Mouse (Mus musculus) forebrain, embryonic 11.5 days (tissue): Measurements from ENCODE around the gene Ank. TPM values are rescaled to one million over a fixed set of nuclear protein-coding genes. Genes with fewer than 3 reads are reported as not detected.

Experiments
- ATAC-seq: fragments of 200-750 bp; cut with Nextera tagmentation; replicated peaks from 2 replicates; pipeline ENCODE4 v1.8.0; 2017; ENCODE audit warnings: moderate TSS enrichment; ENCODE audit not compliant: low FRiP score
- DNase-seq: peaks from one replicate; pipeline ENCODE4 v3.0.0-alpha.2; 2017; ENCODE audit warnings: low spot score
- H3K27ac ChIP-seq: fragments of 300-500 bp; sonication (generic); 2 replicates; pipeline ENCODE4 v1.5.1; 2014; ENCODE audit warnings: low read depth, low read length
- H3K27me3 ChIP-seq: fragments of 300-500 bp; sonication (generic); 2 replicates; pipeline ENCODE4 v1.6.1; 2014; ENCODE audit warnings: mild to moderate bottlenecking, low read length, mixed read lengths; ENCODE audit not compliant: control insufficient read depth, insufficient read depth
- H3K36me3 ChIP-seq: fragments of 300-500 bp; sonication (generic); 2 replicates; pipeline ENCODE4 v1.6.1; 2014; ENCODE audit warnings: mild to moderate bottlenecking, low read length, moderate library complexity, mixed read lengths; ENCODE audit not compliant: control insufficient read depth, insufficient read depth
- H3K4me1 ChIP-seq: fragments of 300-500 bp; sonication (generic); replicated peaks from 2 replicates; pipeline ENCODE4 v1.6.1; 2014; ENCODE audit warnings: low read length, mixed read lengths; ENCODE audit not compliant: control insufficient read depth, insufficient read depth
- H3K4me2 ChIP-seq: fragments of 300-500 bp; sonication (generic); 2 replicates; pipeline ENCODE4 v1.6.1; 2014; ENCODE audit warnings: low read depth, mild to moderate bottlenecking, low read length, moderate library complexity, mixed read lengths; ENCODE audit not compliant: severe bottlenecking
- H3K4me3 ChIP-seq: fragments of 300-500 bp; sonication (generic); 2 replicates; pipeline ENCODE4 v1.5.1; 2014; ENCODE audit warnings: low read depth, low read length
- H3K9ac ChIP-seq: fragments of 300-500 bp; sonication (generic); 2 replicates; pipeline ENCODE4 v1.6.1; 2014; ENCODE audit warnings: low read length
- H3K9me3 ChIP-seq: fragments of 300-500 bp; sonication (generic); 2 replicates; pipeline ENCODE4 v1.6.1; 2016; ENCODE audit warnings: low read length, mixed read lengths; ENCODE audit not compliant: control insufficient read depth
- WGBS: fragments of 180-500 bp; shearing (Covaris S2); extraction: QIAGEN DNeasy Blood & Tissue Kit; methylation state at CpG from one replicate; pipeline ENCODE4 v1.1.7; 2014; 5-methylcytosine and 5-hydroxymethylcytosine counted together
- microRNA-seq: library from miRNA; unstranded; fragments of <30 nt; microRNA quantifications from one replicate; pipeline ENCODE4, GENCODE M21; 2016; ENCODE audit not compliant: insufficient number of aligned reads
- polyA plus RNA-seq: library from polyadenylated mRNA; unstranded; fragments of >200 nt; fragmentation: Nextera tagmentation; extraction: Ambion mirVana; gene quantifications from 2 replicates; pipeline ENCODE4 v1.2.1, GENCODE M21; 2014

The Ank gene
- polyA plus RNA-seq, 1 experiment from 2014 or later, result 6.8 TPM

- 85% methylated on average over 8 of the region's 8 CpGs for WGBS
- Histone ChIP-seq H3K27me3 (no peaks in the 10 kb centered on the region), H3K36me3 (no peaks in the 10 kb centered on the region), H3K4me3 (no peak overlapping the region), H3K27ac (no peak overlapping the region), H3K4me1 (peaks cover 5% of the 10 kb centered on the region; the same call in 1 of the 2 replicates), H3K9me3 (no peaks in the 10 kb centered on the region), H3K4me2 (no peak overlapping the region), H3K9ac (no peak overlapping the region)
- DNase-seq (no peak), ATAC-seq (no peak)
These were observed 167.7 kb downstream of the Ank start for GRCm38 (mm10) chr15:27633941-27634900.

- no peak for ATAC-seq
- Histone ChIP-seq H3K9ac (no peak overlapping the region), H3K27ac (no peak overlapping the region), H3K36me3 (no peaks in the 10 kb centered on the region), H3K4me3 (no peak overlapping the region), H3K4me2 (no peak overlapping the region), H3K9me3 (no peaks in the 10 kb centered on the region), H3K27me3 (no peaks in the 10 kb centered on the region), H3K4me1 (no peaks in the 10 kb centered on the region)
- DNase-seq, result no peak
- WGBS, result 79% methylated on average over 12 of the region's 12 CpGs
These were observed 174.7 kb downstream of the Ank start for GRCm38 (mm10) chr15:27641171-27641570.

- H3K27me3 ChIP-seq, result no peaks in the 10 kb centered on the region
These were observed 176.4 kb downstream of the Ank start for GRCm38 (mm10) chr15:27642895-27643294.

More at GRCm38 (mm10) chr15:27642895-27643294, 176.4 kb downstream of the Ank start:
- no peaks in the 10 kb centered on the region for H3K4me1 ChIP-seq
- ATAC-seq, result no peak
- no peak overlapping the region for H3K27ac ChIP-seq
- H3K36me3 ChIP-seq, result no peaks in the 10 kb centered on the region
- no peak for DNase-seq
- no peak overlapping the region for H3K9ac ChIP-seq
- no peak overlapping the region for H3K4me3 ChIP-seq
- no peaks in the 10 kb centered on the region for H3K9me3 ChIP-seq
- 93% methylated on average over 3 of the region's 3 CpGs for WGBS
- no peak overlapping the region for H3K4me2 ChIP-seq

Small RNAs within 50 kb of the gene (microRNA-seq; reads per million reads assigned to microRNA genes)
- not detected for gene Mir7117

Other genes with a start within 250 kb of the Ank start
- 35.7 and 44.0 TPM in 2 replicates for gene Otulin, start 164.0 kb downstream of the Ank start, polyA plus RNA-seq
- 9.2 and 9.4 TPM in 2 replicates for gene Otulinl, start 214.9 kb downstream of the Ank start, polyA plus RNA-seq